Mouse (Mus musculus) MEL (cell line): ENCODE data around the gene Hsd17b13. TPM values are rescaled to one million over a fixed set of nuclear protein-coding genes. Genes with fewer than 3 reads are reported as not detected.

ENCODE experiments used
- DNase-seq: peaks from one replicate; pipeline ENCODE4 v3.0.0; 2011; ENCODE audit warnings: low read depth, low spot score
- H3K27ac ChIP-seq: 2 replicates; pipeline ENCODE4 v1.5.1; 2012; ENCODE audit warnings: low read depth, mild to moderate bottlenecking, control low read depth, low read length, moderate library complexity; ENCODE audit not compliant: control insufficient read depth
- H3K27me3 ChIP-seq, 2 experiments: fragments of 150-350 bp in 1 of 2; sonication (generic) in 1 of 2; 2 replicates each; pipeline ENCODE4 v1.6.1; 2012; ENCODE audit warnings: low read length in 2 of 2, mild to moderate bottlenecking in 2 of 2, improper control_type of control experiment in 1 of 2, moderate library complexity in 1 of 2; ENCODE audit not compliant: insufficient read depth in 2 of 2, control insufficient read depth in 1 of 2
- H3K36me3 ChIP-seq, 2 experiments: 2 replicates each; pipeline ENCODE4 v1.6.1; 2012 to 2014; ENCODE audit warnings: low read length in 2 of 2, improper control_type of control experiment in 1 of 2, inconsistent platforms in 1 of 2, mild to moderate bottlenecking in 1 of 2; ENCODE audit not compliant: insufficient read depth in 2 of 2, control insufficient read depth in 1 of 2
- H3K4me1 ChIP-seq, 2 experiments: fragments of 150-350 bp in 1 of 2; sonication (generic) in 1 of 2; 2 replicates each; pipeline ENCODE4 v1.6.1; 2012; ENCODE audit warnings: low read length in 2 of 2, improper control_type of control experiment in 1 of 2, mild to moderate bottlenecking in 1 of 2; ENCODE audit not compliant: insufficient read depth in 2 of 2, control insufficient read depth in 1 of 2
- H3K4me3 ChIP-seq, 2 experiments: fragments of 150-350 bp in 1 of 2; sonication (generic) in 1 of 2; 2 replicates each; pipeline ENCODE4 v1.5.1; 2012; ENCODE audit warnings: low read depth in 2 of 2, low read length in 2 of 2, mild to moderate bottlenecking in 2 of 2, moderate library complexity in 2 of 2, control low read depth in 1 of 2, improper control_type of control experiment in 1 of 2; ENCODE audit not compliant: control insufficient read depth in 1 of 2, insufficient read depth in 1 of 2
- H3K79me2 ChIP-seq: 2 replicates; pipeline ENCODE4 v1.6.1; 2012; ENCODE audit warnings: mild to moderate bottlenecking, low read length, moderate library complexity; ENCODE audit not compliant: control insufficient read depth, poor library complexity, insufficient read depth
- H3K9ac ChIP-seq: 2 replicates; pipeline ENCODE4 v1.6.1; 2012; ENCODE audit warnings: low read depth, mild to moderate bottlenecking, control low read depth, low read length, moderate library complexity; ENCODE audit not compliant: control insufficient read depth, poor library complexity, severe bottlenecking
- H3K9me3 ChIP-seq: fragments of 150-350 bp; sonication (generic); replicated peaks from 2 replicates; pipeline ENCODE4 v1.6.1; 2012; ENCODE audit warnings: mild to moderate bottlenecking, low read length, improper control_type of control experiment, moderate library complexity; ENCODE audit not compliant: insufficient read depth
- CHD1 ChIP-seq: IDR thresholded peaks from 2 replicates; pipeline ENCODE4 v1.6.1; 2012; ENCODE audit warnings: low read depth, mild to moderate bottlenecking, inconsistent platforms, low read length, improper control_type of control experiment
- CHD2 ChIP-seq: IDR thresholded peaks from 2 replicates; pipeline ENCODE4 v1.6.1; 2011; ENCODE audit warnings: low read length, improper control_type of control experiment
- E2F4 ChIP-seq: IDR thresholded peaks from 2 replicates; pipeline ENCODE4 v1.6.1; 2011; ENCODE audit warnings: low read depth, low read length, improper control_type of control experiment, borderline replicate concordance
- ELF1 ChIP-seq: IDR thresholded peaks from 2 replicates; pipeline ENCODE4 v1.6.1; 2014; ENCODE audit warnings: low read depth, mild to moderate bottlenecking, inconsistent platforms, low read length, improper control_type of control experiment, moderate library complexity
- ETS1 ChIP-seq: IDR thresholded peaks from 2 replicates; pipeline ENCODE4 v1.6.1; 2012; ENCODE audit warnings: low read depth, mild to moderate bottlenecking, inconsistent platforms, low read length, improper control_type of control experiment, moderate library complexity
- GATA1 ChIP-seq: IDR thresholded peaks from 2 replicates; pipeline ENCODE4 v1.6.1; 2011; ENCODE audit warnings: low read depth, low read length, improper control_type of control experiment
- HCFC1 ChIP-seq: IDR thresholded peaks from 2 replicates; pipeline ENCODE4 v1.6.1; 2012; ENCODE audit warnings: low read depth, mild to moderate bottlenecking, inconsistent platforms, low read length, improper control_type of control experiment, moderate library complexity
- MAX ChIP-seq: IDR thresholded peaks from 2 replicates; pipeline ENCODE4 v1.6.1; 2011; ENCODE audit warnings: low read length, improper control_type of control experiment
- MAZ ChIP-seq: IDR thresholded peaks from 2 replicates; pipeline ENCODE4 v1.6.1; 2012; ENCODE audit warnings: low read depth, mild to moderate bottlenecking, inconsistent platforms, low read length, improper control_type of control experiment
- MXI1 ChIP-seq: IDR thresholded peaks from 2 replicates; pipeline ENCODE4 v1.6.1; 2011; ENCODE audit warnings: mild to moderate bottlenecking, low read depth, low read length, improper control_type of control experiment
- MYC ChIP-seq: IDR thresholded peaks from 2 replicates; pipeline ENCODE4 v1.6.1; 2011; ENCODE audit warnings: low read depth, mild to moderate bottlenecking, low read length, improper control_type of control experiment, moderate library complexity
- NRF1 ChIP-seq: IDR thresholded peaks from 2 replicates; pipeline ENCODE4 v1.6.1; 2014; ENCODE audit warnings: low read depth, mild to moderate bottlenecking, inconsistent platforms, low read length, improper control_type of control experiment, moderate library complexity; ENCODE audit not compliant: poor library complexity, insufficient read depth, severe bottlenecking
- POLR2A ChIP-seq, 2 experiments: IDR thresholded peaks; 2 replicates each; pipeline ENCODE4 v1.6.1; 2011 to 2012; ENCODE audit warnings: low read length in 2 of 2, mild to moderate bottlenecking in 2 of 2, control low read depth in 1 of 2, improper control_type of control experiment in 1 of 2, low read depth in 1 of 2, moderate library complexity in 1 of 2; ENCODE audit not compliant: control insufficient read depth in 1 of 2, insufficient read depth in 1 of 2, poor library complexity in 1 of 2
- RAD21 ChIP-seq: IDR thresholded peaks from 2 replicates; pipeline ENCODE4 v1.6.1; 2011; ENCODE audit warnings: mild to moderate bottlenecking, low read depth, low read length, improper control_type of control experiment
- RCOR1 ChIP-seq: IDR thresholded peaks from 2 replicates; pipeline ENCODE4 v1.6.1; 2012; ENCODE audit warnings: low read depth, mild to moderate bottlenecking, inconsistent platforms, low read length, improper control_type of control experiment
- TBP ChIP-seq: IDR thresholded peaks from 2 replicates; pipeline ENCODE4 v1.8.0; 2011; ENCODE audit warnings: low read depth, low read length, improper control_type of control experiment
- TCF12 ChIP-seq: IDR thresholded peaks from 2 replicates; pipeline ENCODE4 v1.6.1; 2014; ENCODE audit warnings: low read depth, mild to moderate bottlenecking, inconsistent platforms, low read length, improper control_type of control experiment, moderate library complexity
- UBTF ChIP-seq: IDR thresholded peaks from 2 replicates; pipeline ENCODE4 v1.6.1; 2012; ENCODE audit warnings: low read depth, mild to moderate bottlenecking, inconsistent platforms, low read length, improper control_type of control experiment, moderate library complexity, borderline replicate concordance; ENCODE audit not compliant: insufficient read depth
- USF2 ChIP-seq, 2 experiments: IDR thresholded peaks; 2 replicates each; pipeline ENCODE4 v1.6.1; 2011 to 2012; ENCODE audit warnings: improper control_type of control experiment in 2 of 2, low read length in 2 of 2, borderline replicate concordance in 1 of 2, inconsistent platforms in 1 of 2, low read depth in 1 of 2, mild to moderate bottlenecking in 1 of 2; ENCODE audit not compliant: insufficient read depth in 1 of 2
- ZNF384 ChIP-seq: IDR thresholded peaks from 2 replicates; pipeline ENCODE4 v1.6.1; 2012; ENCODE audit warnings: low read depth, mild to moderate bottlenecking, inconsistent platforms, low read length, improper control_type of control experiment
- polyA plus RNA-seq, 2 experiments: library from polyadenylated mRNA; stranded (reverse) in 1 of 2; unstranded in 1 of 2; fragments of >175 nt in 1 of 2; fragments of >200 nt in 1 of 2; gene quantifications; 2 replicates each; pipeline versions ENCODE4 v1.2.1 to v1.2.4; 2012; ENCODE audit warnings: low replicate concordance in 2 of 2, low read depth in 1 of 2; ENCODE audit not compliant: insufficient read length in 2 of 2, insufficient read depth in 1 of 2, missing spikeins in 1 of 2
- total RNA-seq: library from RNA; depleted of rRNA; stranded (reverse); fragments of 300-350 nt; gene quantifications from 2 replicates; pipeline ENCODE4 v1.2.3, GENCODE M21; 2012

Gene Hsd17b13
- total and polyA plus RNA-seq, 3 experiments, result 0.08 TPM; not detected in 2

GRCm38 (mm10) chr5:103914335-103915226 lies 62.6 kb downstream of the Hsd17b13 start (continued):
- no peak for TF ChIP-seq HCFC1
- no peak for TF ChIP-seq MAZ
- TF ChIP-seq NRF1, result no peak
- TF ChIP-seq MYC, result peak; percentile 83

- Histone ChIP-seq H3K9ac (no peak overlapping the region), H3K27me3 (no peaks in the 10 kb centered on the region), H3K36me3 (peaks cover 0 to 9% of the 10 kb centered on the region in 2 experiments; a peak in 2 of 4 replicates), H3K79me2 (peaks cover 6% of the 10 kb centered on the region; the same call in 1 of the 2 replicates), H3K4me1 (peaks cover 3 to 10% of the 10 kb centered on the region in 2 experiments), H3K27ac (no peak overlapping the region), H3K4me3 (no peak overlapping the region), H3K9me3 (no peaks in the 10 kb centered on the region)
- TF ChIP-seq ZNF384 (no peak), E2F4 (no peak), USF2 (IDR thresholded peaks at IDR 0.05; ENCODE audit: borderline replicate concordance in 1 of 2, insufficient read depth in 1 of 2, low read depth in 1 of 2, low read length in 2 of 2) (no peak), NRF1 (no peak), TBP (no peak)
- no peak for DNase-seq
These were observed 64.1 kb downstream of the Hsd17b13 start for GRCm38 (mm10) chr5:103913150-103913549.

- Histone ChIP-seq H3K27ac (no peak overlapping the region), H3K4me1 (peaks cover 3 to 10% of the 10 kb centered on the region in 2 experiments), H3K4me3 (peak overlapping the region in 1 of 2 experiments; percentile 74; a peak in 2 of 4 replicates), H3K79me2 (peaks cover 6% of the 10 kb centered on the region; the same call in 1 of the 2 replicates), H3K9ac (no peak overlapping the region), H3K36me3 (peaks cover 0 to 9% of the 10 kb centered on the region in 2 experiments; a peak in 2 of 4 replicates), H3K27me3 (no peaks in the 10 kb centered on the region), H3K9me3 (no peaks in the 10 kb centered on the region)
- peak; percentile 63 for TF ChIP-seq GATA1
- TF ChIP-seq RAD21, result no peak
- TF ChIP-seq USF2 (IDR thresholded peaks at IDR 0.05; ENCODE audit: borderline replicate concordance in 1 of 2, insufficient read depth in 1 of 2, low read depth in 1 of 2, low read length in 2 of 2), result no peak
- no peak for TF ChIP-seq CHD1
- no peak for TF ChIP-seq POLR2A (IDR thresholded peaks at IDR 0.05; ENCODE audit: control insufficient read depth in 1 of 2, insufficient read depth in 1 of 2, low read depth in 1 of 2, low read length in 2 of 2, poor library complexity in 1 of 2)
- no peak for TF ChIP-seq HCFC1
- TF ChIP-seq CHD2, result no peak
- peak; percentile 93 for TF ChIP-seq ETS1
- TF ChIP-seq TCF12, result peak; percentile 63
- TF ChIP-seq UBTF, result no peak
- TF ChIP-seq RCOR1, result no peak
- no peak for TF ChIP-seq MXI1
- TF ChIP-seq ELF1, result no peak
- no peak for TF ChIP-seq MAX
- no peak for TF ChIP-seq NRF1
- no peak for DNase-seq
These were observed 65.7 kb downstream of the Hsd17b13 start for GRCm38 (mm10) chr5:103911555-103911954.
